Mouse (Mus musculus) liver, embryonic 12.5 days (tissue): ENCODE measurements around the gene Lrrc4c. TPM values are rescaled to one million over a fixed set of nuclear protein-coding genes. Genes with fewer than 3 reads are reported as not detected.

Experiments
- ATAC-seq: fragments of 200-750 bp; cut with Nextera tagmentation; 2 replicates; pipeline ENCODE4 v1.8.0; 2017; ENCODE audit warnings: moderate number of reproducible peaks, mild to moderate bottlenecking, moderate library complexity
- H3K27ac ChIP-seq: fragments of 300-500 bp; sonication (generic); 2 replicates; pipeline ENCODE4 v1.5.1; 2016; ENCODE audit warnings: mild to moderate bottlenecking
- H3K27me3 ChIP-seq: fragments of 300-500 bp; sonication (generic); replicated peaks from 2 replicates; pipeline ENCODE4 v1.6.1; 2016; ENCODE audit warnings: mild to moderate bottlenecking, moderate library complexity
- H3K36me3 ChIP-seq: fragments of 300-500 bp; sonication (generic); 2 replicates; pipeline ENCODE4 v1.6.1; 2016; ENCODE audit warnings: mild to moderate bottlenecking, moderate library complexity
- H3K4me1 ChIP-seq: fragments of 300-500 bp; sonication (generic); 2 replicates; pipeline ENCODE4 v1.6.1; 2016
- H3K4me2 ChIP-seq: fragments of 300-500 bp; sonication (generic); 2 replicates; pipeline ENCODE4 v1.6.1; 2016; ENCODE audit warnings: mild to moderate bottlenecking, moderate library complexity
- H3K4me3 ChIP-seq: fragments of 300-500 bp; sonication (generic); 2 replicates; pipeline ENCODE4 v1.5.1; 2016; ENCODE audit warnings: mild to moderate bottlenecking, moderate library complexity
- H3K9ac ChIP-seq: fragments of 300-500 bp; sonication (generic); 2 replicates; pipeline ENCODE4 v1.6.1; 2016; ENCODE audit warnings: mild to moderate bottlenecking, moderate library complexity
- H3K9me3 ChIP-seq: fragments of 300-500 bp; sonication (generic); replicated peaks from 2 replicates; pipeline ENCODE4 v1.6.1; 2016; ENCODE audit warnings: mild to moderate bottlenecking, moderate library complexity
- WGBS: fragments of 180-500 bp; shearing (Covaris S2); methylation state at CpG from one replicate; pipeline ENCODE4 v1.1.7; 2016; ENCODE audit not compliant: insufficient replicate concordance; 5-methylcytosine and 5-hydroxymethylcytosine counted together
- polyA plus RNA-seq: library from polyadenylated mRNA; unstranded; fragments of >200 nt; fragmentation: Nextera tagmentation; extraction: Ambion mirVana; gene quantifications from 2 replicates; pipeline ENCODE4 v1.2.1, GENCODE M21; 2016

Lrrc4c gene
- polyA plus RNA-seq, 1 experiment from 2014 or later: 0.20 TPM

DNA sequence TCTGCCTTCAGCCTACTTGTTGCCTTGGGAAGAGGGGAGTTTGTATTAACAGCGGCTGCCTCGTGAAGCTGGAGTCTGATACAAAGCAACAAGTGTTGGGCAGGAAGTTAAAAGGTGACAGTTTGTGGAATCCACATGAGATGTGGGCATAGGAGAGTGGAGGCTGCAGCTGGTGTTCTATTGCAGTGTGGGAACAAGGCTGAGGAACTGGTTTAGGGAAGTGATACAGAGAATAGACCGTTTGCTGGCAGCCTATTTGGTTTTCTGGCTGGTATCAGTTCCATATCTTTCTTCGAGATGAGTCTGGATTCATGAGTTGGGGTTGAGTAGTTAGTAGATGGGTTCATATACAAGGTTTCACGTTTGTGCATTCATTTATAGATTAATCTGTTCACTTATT lies 1186.9 kb downstream of the Lrrc4c start:
- Histone ChIP-seq H3K4me2 (no peak overlapping the region), H3K27ac (no peak overlapping the region), H3K27me3 (no peaks in the 10 kb centered on the region), H3K4me3 (no peak overlapping the region), H3K9me3 (no peaks in the 10 kb centered on the region), H3K9ac (no peak overlapping the region), H3K4me1 (no peaks in the 10 kb centered on the region), H3K36me3 (no peaks in the 10 kb centered on the region)
- WGBS: 41% methylated on average over 5 of the region's 5 CpGs
- ATAC-seq: no peak

DNA sequence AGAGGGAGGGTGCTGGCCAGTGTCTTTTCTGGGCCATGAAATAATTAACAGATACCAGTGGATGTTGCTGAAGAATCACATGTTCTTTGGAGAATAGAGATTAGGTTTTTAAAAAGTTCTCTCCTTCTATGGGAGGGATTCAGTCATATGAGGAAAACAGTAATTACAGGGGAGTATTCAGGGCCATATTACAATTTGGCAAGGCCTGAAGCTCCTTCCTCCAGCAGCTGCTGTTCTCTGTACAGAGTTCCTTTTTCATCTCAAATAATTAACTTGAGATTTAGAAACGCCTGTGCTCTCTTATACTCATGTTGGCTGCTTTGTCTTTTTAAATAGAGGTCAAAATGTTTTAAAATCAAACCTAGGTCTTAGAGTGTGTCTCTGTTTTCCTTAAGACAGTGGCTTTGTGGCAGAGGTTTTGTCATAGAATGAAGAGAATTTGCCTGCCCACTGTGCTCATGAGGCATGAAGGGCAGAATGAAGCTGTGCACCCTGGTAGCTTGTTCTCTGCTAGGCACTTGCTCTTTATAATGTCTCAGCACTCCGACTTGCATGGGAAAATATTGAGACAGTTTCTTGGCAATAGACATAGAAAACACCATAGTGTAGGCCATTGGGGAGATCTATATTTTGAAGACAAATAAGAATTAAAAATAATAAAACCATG lies 1206.4 kb downstream of the Lrrc4c start:
- H3K27me3 ChIP-seq: no peaks in the 10 kb centered on the region
- H3K9ac ChIP-seq: no peak overlapping the region
- ATAC-seq: no peak
- H3K4me3 ChIP-seq: no peak overlapping the region
- WGBS: 59% methylated on average over 2 of the region's 2 CpGs
- H3K36me3 ChIP-seq: no peaks in the 10 kb centered on the region
- H3K4me2 ChIP-seq: no peak overlapping the region
- H3K4me1 ChIP-seq: no peaks in the 10 kb centered on the region
- H3K9me3 ChIP-seq: no peaks in the 10 kb centered on the region
- H3K27ac ChIP-seq: no peak overlapping the region

DNA sequence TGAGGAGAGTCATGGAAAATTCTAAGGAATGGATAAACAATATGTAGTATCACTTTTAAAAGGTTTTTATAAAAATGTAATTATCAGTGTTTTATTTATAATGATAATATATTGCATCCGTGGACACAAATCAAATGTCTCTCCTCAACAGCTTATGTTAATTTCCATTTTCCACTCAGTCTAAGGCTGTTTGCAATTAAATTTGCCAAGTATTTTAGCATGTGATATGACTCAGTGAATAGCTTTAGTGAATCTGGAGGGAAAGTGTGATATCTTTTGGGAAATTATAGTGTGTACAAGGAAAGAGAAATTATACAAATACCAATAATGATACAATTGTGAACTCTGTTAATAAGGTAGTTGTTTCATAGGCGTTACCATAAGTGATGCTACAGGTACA lies 1207.1 kb downstream of the Lrrc4c start:
- Histone ChIP-seq H3K9ac (no peak overlapping the region), H3K4me3 (no peak overlapping the region), H3K27ac (no peak overlapping the region), H3K4me2 (no peak overlapping the region), H3K9me3 (no peaks in the 10 kb centered on the region), H3K4me1 (no peaks in the 10 kb centered on the region), H3K36me3 (no peaks in the 10 kb centered on the region), H3K27me3 (no peaks in the 10 kb centered on the region)
- no peak for ATAC-seq
- WGBS: 70% methylated on average over 2 of the region's 2 CpGs

DNA sequence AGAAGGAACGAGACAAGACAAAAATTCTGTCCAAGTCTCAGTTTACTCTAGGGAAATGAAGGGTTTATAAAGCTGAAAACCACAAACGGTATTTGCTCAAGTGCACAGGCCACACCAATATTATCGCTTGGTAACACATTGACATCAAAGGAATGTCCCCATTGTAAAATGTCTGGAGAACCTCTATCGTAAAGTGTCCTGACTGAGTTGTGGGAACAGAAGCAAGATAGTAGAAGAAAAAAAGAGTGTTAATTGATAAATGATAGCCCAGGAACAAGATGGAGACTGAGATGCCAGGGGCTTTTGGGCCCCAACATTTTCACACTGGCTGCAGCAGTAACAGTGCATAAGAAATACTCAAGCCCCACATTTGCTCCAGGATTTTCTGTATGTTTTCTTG lies 1212.7 kb downstream of the Lrrc4c start:
- H3K27me3 ChIP-seq: no peaks in the 10 kb centered on the region
- no peak for ATAC-seq
- no peaks in the 10 kb centered on the region for H3K36me3 ChIP-seq
- no peaks in the 10 kb centered on the region for H3K4me1 ChIP-seq
- H3K27ac ChIP-seq: no peak overlapping the region
- WGBS: 62% methylated on average over 4 of the region's 4 CpGs
- H3K4me2 ChIP-seq: no peak overlapping the region
- H3K9me3 ChIP-seq: no peaks in the 10 kb centered on the region
- H3K4me3 ChIP-seq: no peak overlapping the region
- no peak overlapping the region for H3K9ac ChIP-seq

DNA sequence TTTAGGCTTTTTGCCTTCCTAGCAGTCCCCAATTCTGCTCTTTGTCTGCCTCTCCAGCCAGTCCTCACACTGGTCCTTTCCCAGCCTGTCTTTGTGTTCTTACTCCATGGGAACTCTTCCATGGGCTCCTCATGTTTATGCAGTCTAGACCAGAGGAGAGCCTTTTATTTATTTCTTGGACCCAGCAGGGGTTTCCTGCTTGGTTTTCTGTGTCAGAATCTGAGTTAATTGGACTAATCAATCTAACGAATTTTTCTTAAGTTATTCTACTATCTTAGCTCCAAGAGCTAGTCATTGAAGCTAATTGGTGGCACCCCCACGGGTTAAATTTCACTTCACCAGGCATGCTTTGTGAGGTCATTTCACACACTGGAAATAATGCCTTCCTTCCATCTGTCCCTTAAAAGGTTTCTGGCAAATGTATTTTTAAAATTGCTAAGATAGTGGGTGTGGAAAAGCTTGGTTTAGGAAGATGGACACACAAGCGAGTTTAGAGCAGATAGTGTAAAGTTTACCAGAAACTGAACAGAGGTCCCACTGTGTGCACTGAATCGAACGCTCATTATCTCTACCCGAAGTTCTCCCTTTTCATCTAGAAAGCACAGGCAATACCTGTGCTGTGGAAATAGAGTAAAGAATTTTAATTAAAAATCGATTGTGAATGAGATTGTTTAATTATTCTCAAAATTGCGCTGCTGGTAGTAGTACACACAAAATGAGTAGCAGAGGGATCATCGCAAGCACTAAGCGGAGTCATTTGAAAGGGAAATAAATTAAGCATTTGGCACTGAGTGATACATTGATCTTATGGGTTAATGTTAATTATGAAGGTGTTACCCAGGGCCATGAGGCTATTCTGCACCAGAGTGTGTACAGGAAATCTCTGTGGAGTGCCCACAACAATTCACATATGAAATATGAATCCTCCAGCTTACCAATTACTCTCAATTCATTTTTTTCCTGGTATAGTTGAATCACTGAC lies 1226.0 kb downstream of the Lrrc4c start:
- no peaks in the 10 kb centered on the region for H3K27me3 ChIP-seq
- H3K27ac ChIP-seq: no peak overlapping the region
- H3K4me1 ChIP-seq: no peaks in the 10 kb centered on the region
- H3K9ac ChIP-seq: no peak overlapping the region
- no peak overlapping the region for H3K4me2 ChIP-seq
- no peak overlapping the region for H3K4me3 ChIP-seq
- ATAC-seq: no peak
- 70% methylated on average over 10 of the region's 10 CpGs for WGBS
- no peaks in the 10 kb centered on the region for H3K9me3 ChIP-seq
- H3K36me3 ChIP-seq: no peaks in the 10 kb centered on the region

DNA sequence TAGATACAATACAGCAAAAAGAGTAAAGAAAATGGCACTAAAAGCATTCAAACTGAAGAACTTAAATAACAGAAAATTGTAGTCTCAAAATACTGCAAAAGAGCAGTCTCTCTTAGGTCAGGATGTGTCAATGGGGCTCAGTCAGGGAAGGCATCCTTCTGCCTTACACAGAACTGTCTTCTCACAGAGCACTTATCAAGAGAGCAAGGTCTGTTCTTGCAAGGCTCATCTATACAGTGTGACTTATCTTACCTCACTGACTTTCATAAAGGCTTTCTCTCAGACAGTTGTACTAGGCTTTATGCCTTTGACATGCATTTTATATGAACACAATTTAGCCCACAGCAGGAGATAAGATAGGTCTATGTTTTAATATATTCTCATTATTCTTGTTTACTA lies 1226.7 kb downstream of the Lrrc4c start:
- no peak for ATAC-seq
- Histone ChIP-seq H3K27me3 (no peaks in the 10 kb centered on the region), H3K4me1 (no peaks in the 10 kb centered on the region)

DNA sequence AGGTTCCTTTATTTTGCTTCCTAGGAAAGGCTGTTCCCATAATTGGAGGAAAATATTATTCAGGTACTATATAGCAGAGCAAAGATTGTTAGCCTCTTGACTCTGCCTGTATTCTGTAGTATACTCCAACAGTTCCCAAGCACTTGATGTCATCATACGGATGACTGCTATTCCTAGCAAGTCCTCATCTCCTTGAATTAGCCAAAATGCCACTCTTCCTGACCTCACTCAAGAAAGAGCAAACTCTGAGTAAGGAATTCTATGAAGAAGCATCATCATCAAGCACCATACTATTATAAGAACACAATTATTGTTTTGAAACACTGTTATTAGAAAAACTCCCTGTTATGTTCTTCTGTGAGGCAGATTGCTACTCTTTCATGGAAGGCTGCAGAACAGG lies 1228.0 kb downstream of the Lrrc4c start:
- Histone ChIP-seq H3K9ac (no peak overlapping the region), H3K4me3 (no peak overlapping the region), H3K4me1 (no peaks in the 10 kb centered on the region), H3K27ac (no peak overlapping the region), H3K27me3 (no peaks in the 10 kb centered on the region), H3K36me3 (no peaks in the 10 kb centered on the region), H3K4me2 (no peak overlapping the region), H3K9me3 (no peaks in the 10 kb centered on the region)
- ATAC-seq: no peak
- 72% methylated on average over 1 of the region's 1 CpGs for WGBS

More for the DNA sequence above, 1226.7 kb downstream of the Lrrc4c start:
- no peak overlapping the region for H3K4me3 ChIP-seq
- H3K9ac ChIP-seq: no peak overlapping the region
- no peaks in the 10 kb centered on the region for H3K9me3 ChIP-seq
- H3K36me3 ChIP-seq: no peaks in the 10 kb centered on the region
- H3K4me2 ChIP-seq: no peak overlapping the region
- H3K27ac ChIP-seq: no peak overlapping the region

DNA sequence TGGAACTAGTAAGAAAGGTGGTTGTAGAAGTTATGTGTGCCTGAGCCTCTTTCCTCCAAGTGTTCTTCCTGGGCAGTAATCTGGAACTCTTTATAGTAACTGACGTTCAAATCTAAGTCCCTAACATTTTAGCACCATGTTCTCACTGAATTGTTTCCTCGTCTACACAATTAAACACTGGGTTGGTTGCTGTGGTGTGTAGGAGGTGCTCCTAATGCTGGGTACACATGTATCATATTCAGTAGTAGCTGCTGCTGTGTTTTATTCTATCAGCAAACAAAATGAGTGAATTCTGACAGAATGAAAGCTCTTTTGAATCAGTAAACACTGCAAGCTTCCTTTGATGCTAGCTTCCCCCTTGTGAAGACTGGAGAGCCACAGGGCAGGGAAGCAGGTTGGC lies 1246.5 kb downstream of the Lrrc4c start:
- no peak overlapping the region for H3K27ac ChIP-seq
- no peak overlapping the region for H3K9ac ChIP-seq
- no peaks in the 10 kb centered on the region for H3K4me1 ChIP-seq
- H3K9me3 ChIP-seq: no peaks in the 10 kb centered on the region
- ATAC-seq: no peak
- no peak overlapping the region for H3K4me2 ChIP-seq
- H3K4me3 ChIP-seq: no peak overlapping the region
- WGBS: 38% methylated on average over 2 of the region's 2 CpGs
- H3K27me3 ChIP-seq: no peaks in the 10 kb centered on the region
- H3K36me3 ChIP-seq: no peaks in the 10 kb centered on the region

DNA sequence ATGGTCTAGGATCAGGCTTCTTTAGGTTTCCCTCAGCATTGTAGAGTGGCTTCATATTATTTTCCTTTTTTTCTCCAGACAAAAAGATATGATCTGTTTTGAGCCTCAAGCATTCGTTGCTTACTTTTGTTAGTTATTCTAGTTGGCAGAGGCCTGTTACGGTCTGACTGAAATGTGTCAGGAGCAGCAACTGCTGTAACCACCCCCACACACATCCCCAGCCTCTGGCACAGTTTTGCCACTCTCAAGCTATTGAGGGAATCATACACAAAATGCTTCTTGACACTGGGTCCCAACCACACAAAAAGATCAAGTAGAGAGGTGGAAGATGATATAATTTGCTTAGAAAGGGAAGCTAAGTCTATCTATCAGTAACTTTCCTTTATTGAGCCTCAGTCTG lies 1251.0 kb downstream of the Lrrc4c start:
- 72% methylated on average over 2 of the region's 2 CpGs for WGBS
- no peaks in the 10 kb centered on the region for H3K27me3 ChIP-seq
- H3K9ac ChIP-seq: no peak overlapping the region
- H3K27ac ChIP-seq: no peak overlapping the region
- no peaks in the 10 kb centered on the region for H3K9me3 ChIP-seq
- no peak overlapping the region for H3K4me2 ChIP-seq
- no peaks in the 10 kb centered on the region for H3K4me1 ChIP-seq
- no peaks in the 10 kb centered on the region for H3K36me3 ChIP-seq
- ATAC-seq: no peak
- H3K4me3 ChIP-seq: no peak overlapping the region

DNA sequence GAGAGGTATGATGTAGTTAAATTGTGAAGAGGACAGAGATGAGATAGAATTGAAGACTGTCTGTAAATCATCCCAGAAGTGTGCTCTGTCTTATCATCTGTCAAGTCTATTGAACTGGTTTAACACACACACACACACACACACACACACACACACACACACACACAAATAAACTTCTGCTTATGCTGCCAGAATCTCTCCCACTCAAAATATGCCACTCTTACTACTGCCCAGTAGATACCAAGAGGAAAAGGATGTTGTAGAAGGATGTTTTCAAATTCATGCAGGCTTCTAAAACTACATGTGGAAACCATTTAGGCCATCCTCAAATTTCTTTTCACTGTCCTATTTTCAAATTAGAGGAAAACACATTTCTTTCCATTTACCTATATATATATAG lies 1257.0 kb downstream of the Lrrc4c start:
- no peaks in the 10 kb centered on the region for H3K27me3 ChIP-seq
- no peak overlapping the region for H3K4me3 ChIP-seq
- H3K36me3 ChIP-seq: no peaks in the 10 kb centered on the region
- ATAC-seq: no peak
- no peaks in the 10 kb centered on the region for H3K9me3 ChIP-seq
- no peak overlapping the region for H3K4me2 ChIP-seq
- no peaks in the 10 kb centered on the region for H3K4me1 ChIP-seq
- no peak overlapping the region for H3K27ac ChIP-seq
- no peak overlapping the region for H3K9ac ChIP-seq

DNA sequence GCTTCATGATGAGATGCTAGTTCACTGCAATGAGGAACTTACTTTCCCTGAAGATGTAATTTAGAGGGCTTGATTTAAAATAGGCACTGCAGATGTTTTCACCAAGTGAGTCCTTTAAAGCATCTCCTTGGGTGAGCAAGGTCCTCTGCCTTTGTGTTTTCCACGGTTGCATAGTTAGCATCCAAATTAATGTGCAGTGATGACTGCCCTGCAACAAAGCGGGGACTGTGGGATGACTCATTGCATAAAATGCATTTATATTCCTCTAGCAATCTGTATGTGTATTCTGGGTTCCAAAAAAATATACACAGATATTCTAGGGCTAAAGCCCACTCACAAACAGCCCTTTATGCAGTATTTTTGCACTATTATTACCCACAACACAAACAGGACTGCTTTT lies 1263.2 kb downstream of the Lrrc4c start:
- H3K36me3 ChIP-seq: no peaks in the 10 kb centered on the region
- no peak for ATAC-seq
- H3K9me3 ChIP-seq: no peaks in the 10 kb centered on the region

DNA sequence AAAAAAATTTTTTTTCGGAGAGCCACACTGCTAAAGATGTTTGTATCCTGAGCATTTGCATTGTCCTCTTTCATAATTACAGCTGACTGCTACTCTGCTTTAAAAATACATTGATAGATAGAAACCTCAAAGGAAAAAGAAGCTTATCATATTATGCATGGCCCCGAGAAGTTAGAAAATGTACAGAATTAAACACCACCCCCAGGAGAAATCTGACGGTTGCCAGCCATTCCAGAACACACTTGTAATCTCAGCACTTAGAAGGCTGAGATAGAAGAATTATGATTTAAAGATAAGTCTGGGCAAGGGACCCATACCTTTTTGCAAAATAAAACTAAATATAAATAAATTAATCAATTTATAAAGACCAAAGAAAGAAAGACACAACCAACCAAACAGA lies 1268.4 kb downstream of the Lrrc4c start:
- Histone ChIP-seq H3K27ac (no peak overlapping the region), H3K27me3 (no peaks in the 10 kb centered on the region)
- WGBS: 68% methylated on average over 3 of the region's 3 CpGs

More for the DNA sequence above, 1263.2 kb downstream of the Lrrc4c start:
- 66% methylated on average over 2 of the region's 2 CpGs for WGBS
- no peak overlapping the region for H3K4me2 ChIP-seq
- no peaks in the 10 kb centered on the region for H3K27me3 ChIP-seq
- no peak overlapping the region for H3K9ac ChIP-seq
- H3K27ac ChIP-seq: no peak overlapping the region
- no peaks in the 10 kb centered on the region for H3K4me1 ChIP-seq
- H3K4me3 ChIP-seq: no peak overlapping the region

More for the DNA sequence above, 1268.4 kb downstream of the Lrrc4c start:
- Histone ChIP-seq H3K4me1 (no peaks in the 10 kb centered on the region), H3K4me3 (no peak overlapping the region), H3K9me3 (no peaks in the 10 kb centered on the region), H3K4me2 (no peak overlapping the region), H3K36me3 (no peaks in the 10 kb centered on the region), H3K9ac (no peak overlapping the region)
- ATAC-seq: no peak
